Mouse (Mus musculus): Measurements from ENCODE around the gene Camkk2. TPM values are rescaled to one million over a fixed set of nuclear protein-coding genes. Genes with fewer than 3 reads are reported as not detected.

Camkk2 gene
- polyA plus RNA-seq, 1 experiment from 2014 or later: 34.5 TPM

DNA sequence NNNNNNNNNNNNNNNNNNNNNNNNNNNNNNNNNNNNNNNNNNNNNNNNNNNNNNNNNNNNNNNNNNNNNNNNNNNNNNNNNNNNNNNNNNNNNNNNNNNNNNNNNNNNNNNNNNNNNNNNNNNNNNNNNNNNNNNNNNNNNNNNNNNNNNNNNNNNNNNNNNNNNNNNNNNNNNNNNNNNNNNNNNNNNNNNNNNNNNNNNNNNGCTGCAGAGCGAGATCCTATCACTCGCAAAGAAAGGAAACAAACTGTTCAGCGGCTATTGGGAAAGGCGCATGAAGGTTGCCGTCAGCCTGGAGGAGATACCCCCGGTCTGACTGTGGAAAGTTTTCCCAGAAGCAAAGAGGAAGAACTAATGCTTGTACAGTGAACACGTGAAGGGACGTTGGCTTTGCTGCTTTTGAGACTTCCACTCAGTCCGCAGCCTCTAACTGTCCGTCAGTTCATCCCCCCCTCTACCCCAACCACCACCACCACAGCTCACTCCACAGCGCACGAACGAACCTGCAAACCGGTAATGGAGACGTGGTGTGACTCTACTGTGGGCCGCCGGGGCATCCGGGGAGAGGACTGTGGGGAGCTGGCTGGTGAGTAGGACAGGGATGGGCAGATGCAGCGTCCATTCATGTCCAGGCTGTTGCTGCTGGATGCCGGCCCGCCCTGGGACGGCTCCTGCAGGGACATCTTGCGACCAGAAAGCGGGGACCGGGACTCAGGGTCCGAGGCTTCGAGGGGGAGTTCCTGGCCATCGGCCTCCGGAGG, 15.8 kb downstream of the Camkk2 start:
- Histone ChIP-seq H3K27ac (no peak overlapping the region), H3K36me3 (replicated peaks) (peaks cover 18% of the 10 kb centered on the region; the same call in 1 of the 2 replicates), H3K4me2 (no peak overlapping the region), H3K9me3 (no peaks in the 10 kb centered on the region), H3K27me3 (no peaks in the 10 kb centered on the region), H3K9ac (no peak overlapping the region), H3K4me1 (no peaks in the 10 kb centered on the region), H3K4me3 (replicated peaks) (no peak overlapping the region)
- WGBS: 89% methylated on average over 29 of the region's 29 CpGs
- no peak for ATAC-seq (ENCODE audit: low FRiP score)

DNA sequence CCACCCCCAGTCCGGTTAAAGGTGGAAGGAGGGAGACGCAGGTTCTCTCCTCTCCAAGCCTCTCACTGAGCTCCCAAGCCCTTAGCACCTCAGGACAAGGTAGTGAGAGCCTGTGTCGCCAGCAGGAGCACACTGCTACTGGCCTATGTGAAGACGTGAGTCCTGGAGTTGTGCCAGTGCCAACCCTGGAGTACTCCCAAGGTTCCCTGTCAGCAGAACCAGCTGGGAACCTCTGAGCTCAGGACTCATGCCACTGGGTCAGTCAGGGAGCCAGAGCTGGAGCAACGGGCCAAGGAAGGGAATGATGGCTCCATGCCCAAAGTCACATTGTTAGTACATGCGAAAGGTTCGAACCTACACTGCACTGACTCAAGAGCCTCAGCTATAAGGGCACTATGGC, 22.5 kb downstream of the Camkk2 start:
- Histone ChIP-seq H3K9me3 (no peaks in the 10 kb centered on the region), H3K4me3 (replicated peaks) (no peak overlapping the region), H3K9ac (no peak overlapping the region), H3K4me1 (no peaks in the 10 kb centered on the region), H3K27me3 (no peaks in the 10 kb centered on the region), H3K27ac (no peak overlapping the region), H3K4me2 (no peak overlapping the region), H3K36me3 (replicated peaks) (peaks cover 32% of the 10 kb centered on the region)
- WGBS: 94% methylated on average over 7 of the region's 7 CpGs
- ATAC-seq (ENCODE audit: low FRiP score): no peak

DNA sequence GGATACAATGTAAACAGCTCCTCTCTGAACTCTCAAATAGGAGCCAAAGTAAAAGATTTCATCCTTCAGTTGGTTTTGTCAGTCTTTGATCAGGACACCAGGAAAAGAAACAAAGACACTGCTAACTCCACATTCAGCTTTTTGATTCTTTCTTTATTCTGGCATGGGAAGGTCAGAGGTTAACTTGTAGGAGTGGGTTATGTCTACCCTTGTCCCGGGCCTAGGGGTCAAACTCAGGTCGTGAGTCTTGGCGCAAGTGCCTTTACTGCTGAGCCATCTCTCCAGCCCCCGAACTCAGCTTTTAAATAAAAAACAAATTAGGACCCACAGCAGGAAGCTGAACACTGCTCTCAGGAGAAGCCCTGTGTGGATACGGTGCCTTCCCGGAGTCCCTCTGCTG, 23.1 kb downstream of the Camkk2 start:
- Histone ChIP-seq H3K27ac (no peak overlapping the region), H3K36me3 (replicated peaks) (peaks cover 32% of the 10 kb centered on the region), H3K4me2 (no peak overlapping the region), H3K4me3 (replicated peaks) (no peak overlapping the region), H3K9ac (no peak overlapping the region), H3K4me1 (no peaks in the 10 kb centered on the region), H3K9me3 (no peaks in the 10 kb centered on the region), H3K27me3 (no peaks in the 10 kb centered on the region)
- no peak for ATAC-seq (ENCODE audit: low FRiP score)
- 63% methylated on average over 6 of the region's 6 CpGs for WGBS

DNA sequence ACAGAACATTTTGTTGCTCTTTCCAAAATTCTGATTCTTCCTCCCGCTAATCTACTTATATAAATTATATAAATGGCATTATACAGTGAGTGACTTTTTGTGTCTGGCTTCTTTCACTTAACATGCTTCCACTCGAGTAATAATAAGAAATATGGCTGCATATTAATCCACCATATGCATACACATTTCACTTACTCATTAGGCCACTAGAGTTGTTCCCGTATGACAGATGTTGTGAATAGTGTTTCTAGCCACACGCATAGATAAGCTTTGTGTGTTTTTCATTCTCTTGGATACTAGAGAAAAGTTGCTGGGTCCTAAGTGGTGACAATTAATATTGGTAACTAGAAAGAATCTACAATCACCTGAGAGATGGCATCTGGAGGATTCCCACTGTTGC, 23.6 kb downstream of the Camkk2 start:
- no peaks in the 10 kb centered on the region for H3K9me3 ChIP-seq
- H3K27me3 ChIP-seq: no peaks in the 10 kb centered on the region
- H3K4me1 ChIP-seq: no peaks in the 10 kb centered on the region
- H3K27ac ChIP-seq: no peak overlapping the region
- no peak overlapping the region for H3K4me2 ChIP-seq
- H3K9ac ChIP-seq: no peak overlapping the region
- ATAC-seq (ENCODE audit: low FRiP score): no peak
- H3K36me3 ChIP-seq (replicated peaks): peaks cover 32% of the 10 kb centered on the region
- 94% methylated on average over 4 of the region's 4 CpGs for WGBS
- no peak overlapping the region for H3K4me3 ChIP-seq (replicated peaks)

DNA sequence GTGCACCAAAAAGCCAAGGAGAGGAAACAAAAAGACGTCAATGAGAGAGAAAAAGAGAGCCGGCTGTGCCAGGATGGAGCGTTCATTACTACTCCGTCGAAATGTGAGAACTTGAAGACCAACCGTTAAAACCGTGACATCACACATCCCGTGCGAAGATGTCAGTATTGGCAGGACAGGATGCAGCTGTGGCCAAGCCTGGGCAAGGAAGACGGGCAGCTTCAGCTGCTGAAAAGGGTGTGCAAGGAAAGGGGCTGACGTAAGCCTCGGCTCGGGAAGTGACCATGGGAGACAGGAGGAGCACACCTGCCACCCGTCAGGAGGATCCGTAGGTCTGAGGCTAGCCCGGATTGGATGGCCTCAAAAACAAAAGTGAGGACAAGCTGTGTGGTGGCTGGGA, 24.7 kb downstream of the Camkk2 start:
- Histone ChIP-seq H3K9me3 (no peaks in the 10 kb centered on the region), H3K9ac (no peak overlapping the region), H3K4me2 (no peak overlapping the region), H3K4me1 (no peaks in the 10 kb centered on the region), H3K27me3 (no peaks in the 10 kb centered on the region), H3K36me3 (replicated peaks) (peaks cover 38% of the 10 kb centered on the region), H3K4me3 (replicated peaks) (no peak overlapping the region), H3K27ac (no peak overlapping the region)
- 95% methylated on average over 16 of the region's 16 CpGs for WGBS
- no peak for ATAC-seq (ENCODE audit: low FRiP score)

DNA sequence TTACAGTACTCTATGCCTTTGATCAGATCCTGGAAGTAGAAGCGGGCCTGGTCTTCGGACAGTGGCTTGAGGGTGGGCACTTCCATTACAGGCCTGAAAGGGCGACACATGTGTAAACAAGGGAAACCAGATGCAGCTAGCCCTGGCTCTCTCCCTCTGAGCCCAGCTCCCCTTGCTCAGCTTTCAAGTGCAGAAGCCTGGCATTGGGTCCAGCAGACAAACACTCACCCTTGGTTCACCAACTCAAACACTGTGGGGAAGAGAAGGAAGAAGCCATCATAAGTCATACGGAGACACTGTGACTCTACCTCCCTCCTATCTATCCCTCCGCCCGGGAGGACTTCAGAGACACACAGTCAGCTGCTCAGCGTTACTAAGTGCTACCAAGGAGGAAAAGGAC, 31.3 kb downstream of the Camkk2 start:
- H3K9ac ChIP-seq: no peak overlapping the region
- H3K4me3 ChIP-seq (replicated peaks): no peak overlapping the region
- H3K27me3 ChIP-seq: no peaks in the 10 kb centered on the region
- H3K4me2 ChIP-seq: no peak overlapping the region
- H3K36me3 ChIP-seq (replicated peaks): peaks cover 55% of the 10 kb centered on the region
- WGBS: 91% methylated on average over 7 of the region's 7 CpGs
- no peaks in the 10 kb centered on the region for H3K4me1 ChIP-seq
- H3K27ac ChIP-seq: no peak overlapping the region
- ATAC-seq (ENCODE audit: low FRiP score): no peak
- no peaks in the 10 kb centered on the region for H3K9me3 ChIP-seq

GRCm38 (mm10) chr5:122743880-122744422, 35.3 kb downstream of the Camkk2 start:
- Histone ChIP-seq H3K9ac (no peak overlapping the region), H3K27me3 (no peaks in the 10 kb centered on the region), H3K27ac (no peak overlapping the region), H3K4me2 (no peak overlapping the region), H3K4me1 (no peaks in the 10 kb centered on the region), H3K36me3 (replicated peaks) (peaks cover 65% of the 10 kb centered on the region), H3K9me3 (no peaks in the 10 kb centered on the region), H3K4me3 (replicated peaks) (no peak overlapping the region)
- no peak for ATAC-seq (ENCODE audit: low FRiP score)
- WGBS: 87% methylated on average over 13 of the region's 13 CpGs

DNA sequence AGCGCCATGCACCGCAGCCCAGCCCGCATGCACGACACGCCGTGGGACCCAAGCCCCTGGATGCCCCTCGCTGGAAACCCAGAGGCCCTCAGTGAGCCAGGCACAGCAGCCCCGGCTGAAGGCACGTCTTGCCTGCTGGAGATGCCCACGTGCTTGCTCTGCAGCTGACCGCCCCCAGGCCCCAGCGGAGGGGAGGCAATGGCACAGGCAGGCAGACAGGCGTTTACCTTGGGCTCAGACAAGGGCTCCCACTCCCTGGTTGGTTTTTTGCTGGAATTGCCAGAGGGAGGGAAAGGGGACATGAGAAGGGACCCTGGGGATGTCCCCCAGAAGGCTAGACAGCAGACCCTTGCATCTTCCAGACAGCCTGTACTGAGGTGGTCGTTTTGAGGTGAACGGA, 42.4 kb downstream of the Camkk2 start:
- Histone ChIP-seq H3K36me3 (replicated peaks) (peaks cover 28% of the 10 kb centered on the region), H3K4me1 (peaks cover 7% of the 10 kb centered on the region), H3K27me3 (no peaks in the 10 kb centered on the region), H3K27ac (no peak overlapping the region), H3K9me3 (no peaks in the 10 kb centered on the region), H3K9ac (no peak overlapping the region), H3K4me3 (replicated peaks) (no peak overlapping the region), H3K4me2 (no peak overlapping the region)
- 93% methylated on average over 15 of the region's 15 CpGs for WGBS
- ATAC-seq (ENCODE audit: low FRiP score): no peak

GRCm38 (mm10) chr5:122735853-122736252, 43.4 kb downstream of the Camkk2 start:
- no peak overlapping the region for H3K27ac ChIP-seq
- no peak for ATAC-seq (ENCODE audit: low FRiP score)
- H3K4me2 ChIP-seq: no peak overlapping the region
- H3K4me1 ChIP-seq: peaks cover 11% of the 10 kb centered on the region
- H3K9me3 ChIP-seq: no peaks in the 10 kb centered on the region
- WGBS: 89% methylated on average over 7 of the region's 7 CpGs
- H3K9ac ChIP-seq: no peak overlapping the region
- H3K36me3 ChIP-seq (replicated peaks): peaks cover 19% of the 10 kb centered on the region
- no peaks in the 10 kb centered on the region for H3K27me3 ChIP-seq
- H3K4me3 ChIP-seq (replicated peaks): no peak overlapping the region

DNA sequence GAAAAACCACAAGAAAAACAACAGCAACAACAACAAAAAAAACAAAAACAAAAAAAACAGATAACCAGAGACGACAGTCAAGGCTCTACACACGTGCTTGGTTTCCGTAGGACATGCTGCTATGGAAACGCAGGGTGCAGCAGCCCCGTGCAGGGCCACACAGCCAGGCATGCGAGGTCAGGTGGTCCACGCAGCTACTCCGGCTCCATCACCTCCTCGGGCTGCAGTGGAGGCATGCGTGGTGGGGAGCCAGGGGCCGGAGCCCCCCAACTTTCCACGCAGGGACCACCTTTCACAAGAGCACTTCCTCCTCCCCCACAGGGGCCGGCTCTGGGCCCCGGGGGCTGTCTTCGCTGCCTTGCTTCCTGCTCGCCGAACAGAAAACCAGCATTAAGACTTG, 45.3 kb downstream of the Camkk2 start:
- Histone ChIP-seq H3K27ac (no peak overlapping the region), H3K27me3 (no peaks in the 10 kb centered on the region), H3K9me3 (no peaks in the 10 kb centered on the region), H3K4me3 (replicated peaks) (no peak overlapping the region), H3K4me2 (no peak overlapping the region), H3K9ac (no peak overlapping the region), H3K36me3 (replicated peaks) (peaks cover 16% of the 10 kb centered on the region), H3K4me1 (peaks cover 11% of the 10 kb centered on the region)
- WGBS: 73% methylated on average over 17 of the region's 17 CpGs
- no peak for ATAC-seq (ENCODE audit: low FRiP score)

DNA sequence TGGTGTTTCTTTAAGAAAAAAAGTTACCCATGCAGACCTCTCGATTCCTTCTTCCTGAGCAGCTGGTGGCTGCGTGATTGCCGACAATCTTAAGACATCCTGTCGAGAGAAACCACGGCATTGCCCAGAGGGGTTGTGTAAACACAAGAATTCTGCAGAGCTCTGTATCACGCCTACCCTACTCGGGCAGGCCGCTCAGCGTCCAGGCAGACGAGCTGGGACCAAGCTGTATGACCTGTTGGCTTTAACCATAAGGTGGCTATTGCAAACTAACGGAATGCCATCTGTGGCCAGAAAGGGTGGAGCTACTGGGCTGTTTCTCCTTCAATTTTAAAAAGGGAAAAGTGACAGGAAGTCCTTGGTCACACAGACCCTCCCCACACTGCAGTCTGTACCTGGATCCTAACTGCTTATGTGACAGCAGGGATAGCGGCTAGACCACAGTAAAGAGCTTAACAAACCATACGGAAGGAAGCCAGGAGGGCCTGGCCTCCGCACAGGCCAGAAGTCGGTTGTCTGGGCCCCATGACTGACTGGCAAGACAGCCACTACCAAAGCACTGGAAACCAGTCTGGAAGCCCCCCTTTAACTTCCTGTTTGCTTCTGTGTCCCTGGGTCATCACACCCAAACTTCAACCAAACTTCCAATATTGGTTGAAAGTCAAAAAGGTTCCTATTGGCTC, 47.1 kb downstream of the Camkk2 start:
- peaks cover 12% of the 10 kb centered on the region for H3K36me3 ChIP-seq (replicated peaks)
- peak overlapping the region; percentile 33; the same call in 1 of the 2 replicates for H3K27ac ChIP-seq
- no peak overlapping the region for H3K9ac ChIP-seq
- no peak overlapping the region for H3K4me2 ChIP-seq
- no peaks in the 10 kb centered on the region for H3K9me3 ChIP-seq
- H3K4me3 ChIP-seq (replicated peaks): no peak overlapping the region
- no peak for ATAC-seq (ENCODE audit: low FRiP score)
- H3K4me1 ChIP-seq: peaks cover 11% of the 10 kb centered on the region
- 75% methylated on average over 15 of the region's 15 CpGs for WGBS
- H3K27me3 ChIP-seq: no peaks in the 10 kb centered on the region

- peaks cover 4% of the 10 kb centered on the region; the same call in 1 of the 2 replicates for H3K36me3 ChIP-seq (replicated peaks)
- no peak overlapping the region for H3K4me3 ChIP-seq (replicated peaks)
- no peaks in the 10 kb centered on the region for H3K27me3 ChIP-seq
- WGBS: 72% methylated on average over 8 of the region's 8 CpGs
- H3K4me2 ChIP-seq: no peak overlapping the region
- no peak overlapping the region for H3K9ac ChIP-seq
- no peak overlapping the region for H3K27ac ChIP-seq
- H3K4me1 ChIP-seq: peaks cover 16% of the 10 kb centered on the region
- H3K9me3 ChIP-seq: no peaks in the 10 kb centered on the region
- ATAC-seq (ENCODE audit: low FRiP score): no peak
Observed at GRCm38 (mm10) chr5:122731321-122731720, 47.9 kb downstream of the Camkk2 start.

Measured in forebrain, embryonic 12.5 days (tissue).